Mouse (Mus musculus) cerebellum, adult (tissue): ENCODE results near the gene Hacd3.

Source experiments
- ATAC-seq: cut with Nextera tagmentation; 2 replicates; pipeline ENCODE4 v1.9.2; 2017; ENCODE audit warnings: mild to moderate bottlenecking, moderate library complexity, mixed read lengths; ENCODE audit not compliant: insufficient number of reproducible peaks, low FRiP score, low TSS enrichment

The Hacd3 gene

GRCm38 (mm10) chr9:64956337-64956736, 65.2 kb downstream of the Hacd3 start:
- no peak for ATAC-seq

- no peak for ATAC-seq
Observed at GRCm38 (mm10) chr9:64953190-64953589, 68.3 kb downstream of the Hacd3 start.

- ATAC-seq = no peak
Observed at GRCm38 (mm10) chr9:64952055-64952454, 69.4 kb downstream of the Hacd3 start.

GRCm38 (mm10) chr9:64951161-64951657, 70.3 kb downstream of the Hacd3 start, which contains the start of gene Slc24a1:
Slc24a1 (minus strand) TSS chr9:64951607.
- ATAC-seq = no peak

GRCm38 (mm10) chr9:64947483-64948095, 73.9 kb downstream of the Hacd3 start:
- no peak for ATAC-seq

GRCm38 (mm10) chr9:64943997-64944396, 77.5 kb downstream of the Hacd3 start:
- no peak for ATAC-seq

- no peak for ATAC-seq
Observed at GRCm38 (mm10) chr9:64941650-64942049, 79.8 kb downstream of the Hacd3 start.

- no peak for ATAC-seq
Observed at GRCm38 (mm10) chr9:64940731-64941346, 80.7 kb downstream of the Hacd3 start.

GRCm38 (mm10) chr9:64939790-64940189, 81.7 kb downstream of the Hacd3 start:
- no peak for ATAC-seq

GRCm38 (mm10) chr9:64939281-64939680, 82.2 kb downstream of the Hacd3 start:
- ATAC-seq = no peak

- ATAC-seq = no peak
Observed at GRCm38 (mm10) chr9:64938535-64938934, 83.0 kb downstream of the Hacd3 start.

GRCm38 (mm10) chr9:64937491-64937890, 84.0 kb downstream of the Hacd3 start:
- ATAC-seq = no peak
